Mouse (Mus musculus): ENCODE results near the gene Gm826.

Gm826 gene

DNA sequence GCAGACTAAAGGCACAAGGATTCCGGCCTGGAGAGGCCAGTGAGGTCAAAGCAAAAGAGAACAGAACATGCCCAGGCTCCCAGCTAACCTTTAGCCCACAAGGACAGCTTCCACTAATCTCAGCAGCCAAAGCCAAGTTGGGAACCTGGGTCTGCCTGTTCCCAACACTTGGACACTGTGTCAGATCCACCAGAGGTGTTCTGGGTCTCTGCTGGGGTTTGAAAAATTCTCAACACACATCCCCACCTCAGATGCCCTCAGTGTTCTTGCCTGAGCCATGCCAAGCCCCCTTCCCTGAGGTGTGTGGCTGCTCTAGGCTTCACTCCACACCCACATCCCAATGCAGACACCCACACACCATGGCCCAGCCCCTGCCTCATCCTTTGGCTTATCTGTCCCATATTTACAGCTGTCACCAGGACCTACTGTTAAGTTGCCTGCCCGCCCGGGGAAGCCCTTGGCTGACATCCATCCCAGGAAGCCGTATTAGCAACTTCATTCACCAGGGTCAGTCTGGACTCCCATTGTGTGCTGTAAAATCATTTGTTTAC is at the start of gene Gm826:
TSS of gene Gm826 (minus strand) at position 52 of the 551 bp plus-strand sequence.
- peak; percentile 44 for DNase-seq (ENCODE audit: low spot score)

DNA sequence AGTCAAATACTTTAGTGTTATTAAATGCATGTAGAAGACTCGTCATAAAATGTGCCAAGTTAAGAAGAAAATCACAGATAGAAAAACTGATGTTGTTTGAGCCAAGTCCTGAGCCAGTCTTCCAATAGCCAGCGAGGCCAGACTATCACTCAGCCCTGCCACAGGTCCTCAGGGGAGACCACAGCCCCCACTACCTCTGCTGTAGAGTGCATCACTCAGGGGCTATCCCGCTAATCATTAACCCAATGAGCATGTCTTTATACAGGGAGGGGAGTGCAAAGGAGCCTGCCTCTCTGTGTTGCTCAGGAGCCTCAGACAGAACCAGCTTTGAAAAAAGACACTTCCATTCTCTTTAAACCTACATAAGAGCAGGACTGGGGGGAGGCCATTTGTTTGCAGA is 49.5 kb upstream of the Gm826 start:
- no peak for DNase-seq (ENCODE audit: low spot score)

DNA sequence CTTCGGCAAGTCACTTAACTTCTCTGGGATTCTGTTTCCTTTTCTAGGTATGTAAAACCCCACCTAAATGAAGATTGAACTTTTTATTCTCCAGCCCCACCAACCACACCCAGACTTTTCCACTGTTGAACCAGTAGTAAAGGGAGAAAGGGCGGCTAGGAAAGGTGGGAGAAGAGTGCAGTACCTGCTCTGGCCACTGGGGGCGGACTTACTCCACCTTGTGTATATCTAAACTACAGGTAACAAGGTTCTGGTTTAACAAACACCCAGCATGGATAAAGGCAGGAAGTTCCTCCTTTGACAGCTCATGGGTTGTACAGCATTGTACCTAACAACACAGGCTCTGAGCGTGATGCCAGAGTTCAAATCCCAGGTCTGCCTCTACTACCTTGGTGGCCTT is 44.3 kb upstream of the Gm826 start:
- DNase-seq (ENCODE audit: low spot score): no peak

- DNase-seq (ENCODE audit: low spot score): no peak
Observed at GRCm38 (mm10) chr2:160376236-160376635, 42.3 kb upstream of the Gm826 start.

GRCm38 (mm10) chr2:160369653-160370420 is 35.9 kb upstream of the Gm826 start:
- DNase-seq (ENCODE audit: low spot score): no peak

DNA sequence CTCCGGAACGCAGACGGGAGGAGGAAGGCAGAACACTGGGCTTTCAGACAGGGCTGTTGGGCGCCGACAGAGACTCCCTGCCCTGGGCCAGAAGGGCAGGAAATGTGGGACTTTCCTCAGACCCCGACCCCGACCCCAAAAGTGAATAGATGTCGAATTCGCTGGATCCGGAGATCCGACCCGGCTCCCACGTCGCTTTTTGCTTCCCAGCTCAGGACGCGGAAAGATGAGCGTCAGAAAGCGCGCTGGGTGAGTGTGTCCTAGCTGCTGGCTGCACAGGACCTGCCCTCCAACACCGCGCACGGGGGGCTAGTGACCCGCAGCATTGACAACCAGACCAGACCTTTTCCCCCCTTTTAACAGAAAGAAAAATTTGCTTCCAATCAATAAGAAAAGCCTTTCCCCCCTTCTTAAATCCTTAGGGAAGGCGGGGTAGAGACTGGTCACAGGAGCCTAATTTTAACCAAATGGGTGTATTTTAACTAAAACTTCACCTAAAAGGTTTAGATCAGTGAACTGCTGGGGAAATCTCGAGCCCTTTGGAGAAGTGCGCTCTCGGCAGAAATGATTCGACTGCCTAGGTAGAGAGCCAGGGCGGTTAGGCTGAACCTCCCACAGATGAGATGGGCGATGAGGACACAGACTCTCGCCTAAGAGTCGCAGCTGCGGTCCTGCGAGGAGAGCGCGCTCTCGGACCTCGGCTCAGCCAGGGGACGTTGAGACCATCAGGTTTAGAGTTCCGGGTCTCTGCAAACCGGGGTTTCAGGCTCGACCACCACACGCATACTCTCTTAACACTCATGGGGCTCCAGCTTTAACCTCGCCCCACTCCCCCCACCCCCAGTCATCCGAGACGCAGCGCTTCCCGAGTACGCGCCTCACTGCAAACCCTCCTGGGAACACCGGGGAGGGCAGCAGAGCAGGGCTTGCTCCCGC is 34.7 kb upstream of the Gm826 start:
- DNase-seq (ENCODE audit: low spot score): no peak

DNA sequence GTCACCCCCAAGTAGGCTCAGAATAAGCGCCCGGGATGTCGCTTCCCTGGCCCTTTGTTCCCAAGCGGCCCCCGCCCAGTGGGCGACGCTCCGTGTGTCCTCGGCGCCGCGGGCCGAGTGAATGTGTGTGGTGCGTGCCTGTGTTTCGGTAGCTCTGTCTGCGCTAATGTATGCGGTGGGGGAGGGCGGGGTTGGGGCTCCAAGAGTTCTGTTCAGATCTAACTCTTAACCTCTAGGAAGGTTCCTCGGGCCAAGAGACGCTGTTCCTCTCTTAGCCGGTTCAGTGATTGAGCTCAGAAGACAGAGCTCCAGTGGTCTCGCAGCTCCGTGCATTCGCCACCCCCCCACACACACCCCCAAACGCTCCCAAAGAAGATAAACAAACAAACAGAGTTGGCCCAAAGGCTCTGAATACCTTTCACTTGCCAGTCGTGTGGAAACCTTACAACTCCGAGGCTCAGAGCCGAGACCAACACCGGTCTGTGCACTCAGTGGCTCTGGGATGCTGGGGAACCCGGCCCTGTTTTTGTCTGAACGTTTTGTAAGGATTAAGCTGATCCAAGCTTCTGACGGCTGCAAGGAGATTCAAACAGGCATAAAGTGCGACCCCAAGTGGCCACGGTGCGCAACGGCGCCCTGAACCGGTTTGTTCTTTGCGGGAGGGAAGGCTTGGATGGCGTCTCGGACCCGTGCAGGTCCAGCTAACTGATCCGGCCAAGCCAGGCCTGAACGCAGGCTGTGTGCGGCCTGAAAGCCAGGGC is 33.7 kb upstream of the Gm826 start:
- DNase-seq (ENCODE audit: low spot score): peak; percentile 84

- no peak for DNase-seq (ENCODE audit: low spot score)
Observed at GRCm38 (mm10) chr2:160366980-160367338, 33.0 kb upstream of the Gm826 start, which contains the start of gene Mafb. TSS of gene Mafb (minus strand) at chr2:160367065.

- DNase-seq (ENCODE audit: low spot score): no peak
Observed at GRCm38 (mm10) chr2:160366111-160366979, 32.4 kb upstream of the Gm826 start.

GRCm38 (mm10) chr2:160365107-160365911 is 31.3 kb upstream of the Gm826 start:
- DNase-seq (ENCODE audit: low spot score): no peak

- no peak for DNase-seq (ENCODE audit: low spot score)
Observed at GRCm38 (mm10) chr2:160364666-160365065, 30.7 kb upstream of the Gm826 start.

DNA sequence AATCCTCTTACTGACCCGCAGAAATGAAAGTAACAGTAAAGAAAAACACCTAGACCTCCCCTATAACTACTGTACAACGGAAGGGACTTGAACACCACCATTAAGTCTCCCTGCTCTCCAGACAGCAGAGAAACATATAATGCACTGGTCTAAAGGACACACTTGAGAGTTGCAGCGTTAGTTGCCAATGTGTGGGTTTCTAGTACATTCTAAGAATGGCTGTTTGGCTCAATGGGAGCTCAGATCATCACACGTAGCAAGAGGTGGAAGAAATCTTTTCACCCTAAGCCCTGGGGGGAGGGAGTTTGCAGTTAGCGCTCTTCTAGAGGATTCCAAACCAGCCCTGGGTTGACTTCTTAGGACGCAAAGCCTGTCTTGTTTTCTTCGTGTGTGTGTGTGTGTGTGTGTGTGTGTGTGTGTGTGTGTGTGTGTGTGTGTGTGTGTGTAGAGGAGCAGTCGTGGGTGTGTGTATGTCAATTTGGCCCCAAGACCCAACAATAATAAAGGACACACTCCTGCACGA is 30.2 kb upstream of the Gm826 start:
- no peak for DNase-seq (ENCODE audit: low spot score)

DNA sequence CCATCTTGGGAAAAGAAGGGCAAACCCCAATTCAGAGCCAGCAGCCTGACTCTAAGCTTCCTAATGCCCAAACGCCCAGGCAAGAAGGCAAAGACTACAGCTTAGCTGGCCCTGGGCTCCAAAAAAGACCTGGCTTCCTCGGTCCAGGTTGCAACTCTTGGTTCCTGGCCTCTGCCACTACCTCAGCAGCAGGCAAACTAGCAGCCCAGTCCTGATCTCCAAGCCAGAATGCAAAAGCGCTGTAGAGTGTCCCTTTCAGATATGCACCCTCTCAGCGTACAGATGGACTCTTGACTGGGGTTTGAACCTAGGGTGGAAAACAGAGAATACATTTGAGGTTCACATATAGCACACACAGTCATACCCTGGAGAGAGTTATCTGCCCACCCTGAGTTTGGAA is 29.2 kb upstream of the Gm826 start:
- DNase-seq (ENCODE audit: low spot score): no peak

DNA sequence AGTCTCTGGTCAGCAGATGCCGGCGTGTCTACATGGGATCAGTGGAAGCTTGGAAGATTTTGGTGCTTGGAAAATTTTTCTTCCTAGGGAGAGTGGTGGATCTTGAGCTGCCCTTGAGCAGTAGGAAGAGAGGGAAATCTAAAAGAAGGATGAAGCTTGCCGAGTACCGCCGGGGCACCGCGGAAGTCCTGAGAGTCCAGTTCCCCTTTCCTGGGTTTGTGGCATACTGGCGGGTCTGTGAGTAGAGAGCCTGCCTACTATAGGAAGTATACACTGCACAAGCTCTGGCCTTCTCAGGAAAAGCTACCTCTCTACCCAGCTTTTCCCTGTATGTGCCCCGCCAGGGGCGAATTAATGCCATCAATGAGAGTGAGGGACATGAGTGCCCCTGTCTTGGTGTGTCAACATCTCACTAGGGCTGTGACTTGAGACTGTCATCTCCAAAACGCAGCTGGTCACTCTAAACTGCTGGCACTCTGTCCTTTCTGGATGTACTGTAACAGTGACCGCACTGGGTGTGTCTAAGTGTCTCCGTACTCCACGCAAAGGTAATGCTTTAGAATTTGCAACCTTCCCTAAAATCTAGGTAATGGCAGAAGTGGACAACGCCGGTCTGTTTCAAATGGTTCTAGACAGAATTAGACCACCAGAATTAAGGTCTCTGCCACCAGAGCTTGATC is 27.6 kb upstream of the Gm826 start:
- no peak for DNase-seq (ENCODE audit: low spot score)

- DNase-seq (ENCODE audit: low spot score): no peak
Observed at GRCm38 (mm10) chr2:160360234-160360874, 26.4 kb upstream of the Gm826 start.

DNA sequence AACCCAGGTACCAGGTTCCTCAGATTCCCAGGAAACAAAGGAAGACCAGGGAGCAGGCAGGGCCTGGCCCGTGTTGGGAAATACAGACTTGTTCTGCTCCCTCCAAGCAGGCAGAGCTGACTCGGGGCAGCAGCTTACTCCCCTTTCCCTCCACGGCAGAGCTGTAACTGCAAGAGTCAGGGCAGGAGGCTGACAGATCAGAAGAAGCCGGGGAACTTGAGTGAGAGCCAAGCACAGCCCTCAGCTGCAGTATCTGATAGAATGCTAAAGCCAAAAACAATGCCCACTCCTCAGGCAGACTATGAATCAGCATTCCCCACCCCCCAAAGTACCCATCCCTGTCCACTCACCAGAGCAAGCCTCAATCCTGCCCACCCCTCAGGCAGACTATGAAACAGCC is 24.9 kb upstream of the Gm826 start:
- DNase-seq (ENCODE audit: low spot score): no peak

DNA sequence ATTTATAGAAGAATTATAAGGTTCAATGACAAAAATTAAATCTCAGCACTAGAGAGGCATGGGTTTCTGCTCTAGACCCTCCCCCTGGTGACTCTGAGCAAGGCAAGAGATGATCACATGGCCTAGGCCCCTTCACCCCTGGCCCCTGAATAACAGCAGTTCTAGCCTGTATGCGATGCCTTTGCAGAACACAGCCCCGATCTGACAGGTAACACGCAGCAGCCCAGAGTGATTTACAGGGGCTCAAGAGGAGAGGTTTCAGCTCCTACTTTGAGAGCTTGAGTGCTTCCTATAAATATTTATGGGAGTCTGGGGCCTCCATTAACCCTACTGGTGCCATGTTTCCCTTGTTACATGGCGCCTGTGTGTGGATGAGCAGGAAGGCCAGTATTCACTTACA is 23.5 kb upstream of the Gm826 start:
- no peak for DNase-seq (ENCODE audit: low spot score)

- DNase-seq (ENCODE audit: low spot score): no peak
Observed at GRCm38 (mm10) chr2:160356132-160356531, 22.2 kb upstream of the Gm826 start.

- DNase-seq (ENCODE audit: low spot score): no peak
Observed at GRCm38 (mm10) chr2:160354319-160354718, 20.4 kb upstream of the Gm826 start.

All from adipocyte (in vitro differentiated cells).